Mouse (Mus musculus) liver, postnatal 0 days (tissue): Measurements from ENCODE around the gene Cacfd1. TPM values are rescaled to one million over a fixed set of nuclear protein-coding genes. Genes with fewer than 3 reads are reported as not detected.

ENCODE experiments used
- ATAC-seq: fragments of 200-750 bp; cut with Nextera tagmentation; 2 replicates; pipeline ENCODE4 v1.8.0; 2017; ENCODE audit warnings: mild to moderate bottlenecking, moderate library complexity
- DNase-seq: peaks from one replicate; pipeline ENCODE4 v3.0.0-alpha.2; 2016
- H3K27ac ChIP-seq: fragments of 300-500 bp; sonication (generic); 2 replicates; pipeline ENCODE4 v1.5.1; 2014; ENCODE audit warnings: antibody characterized with exemption, moderate library complexity, mild to moderate bottlenecking, low read depth
- H3K27me3 ChIP-seq: fragments of 300-500 bp; sonication (generic); 2 replicates; pipeline ENCODE4 v1.6.1; 2014; ENCODE audit warnings: low read length, control low read depth, mixed read lengths; ENCODE audit not compliant: insufficient read depth
- H3K36me3 ChIP-seq: fragments of 300-500 bp; sonication (generic); replicated peaks from 2 replicates; pipeline ENCODE4 v1.6.1; 2014; ENCODE audit warnings: mild to moderate bottlenecking, control low read depth, low read length, moderate library complexity, mixed read lengths; ENCODE audit not compliant: insufficient read depth
- H3K4me1 ChIP-seq: fragments of 300-500 bp; sonication (generic); 2 replicates; pipeline ENCODE4 v1.6.1; 2014; ENCODE audit warnings: antibody characterized with exemption, mild to moderate bottlenecking, control low read depth; ENCODE audit not compliant: insufficient read depth
- H3K4me2 ChIP-seq: fragments of 300-500 bp; sonication (generic); 2 replicates; pipeline ENCODE4 v1.6.1; 2014; ENCODE audit warnings: low read depth, mild to moderate bottlenecking, low read length, moderate library complexity, mixed read lengths
- H3K4me3 ChIP-seq: fragments of 300-500 bp; sonication (generic); 2 replicates; pipeline ENCODE4 v1.5.1; 2014; ENCODE audit warnings: low read depth, low read length
- H3K9ac ChIP-seq: fragments of 300-500 bp; sonication (generic); replicated peaks from 2 replicates; pipeline ENCODE4 v1.6.1; 2014; ENCODE audit warnings: mild to moderate bottlenecking, moderate library complexity
- H3K9me3 ChIP-seq: fragments of 300-500 bp; sonication (generic); 2 replicates; pipeline ENCODE4 v1.6.1; 2016; ENCODE audit warnings: mild to moderate bottlenecking, control low read depth, low read length, mixed read lengths
- CTCF ChIP-seq: sonication (generic); IDR thresholded peaks from 2 replicates; pipeline ENCODE4 v1.5.1; 2016; ENCODE audit warnings: antibody characterized with exemption, low read depth
- EP300 ChIP-seq: IDR thresholded peaks from 2 replicates; pipeline ENCODE4 v1.6.1; 2016; ENCODE audit warnings: antibody characterized with exemption, low read depth, mild to moderate bottlenecking
- WGBS: fragments of 180-500 bp; shearing (Covaris S2); extraction: QIAGEN DNeasy Blood & Tissue Kit; methylation state at CpG from one replicate; pipeline ENCODE4 v1.1.7; 2014; ENCODE audit not compliant: insufficient replicate concordance; 5-methylcytosine and 5-hydroxymethylcytosine counted together
- polyA plus RNA-seq: library from polyadenylated mRNA; unstranded; fragments of >200 nt; fragmentation: Nextera tagmentation; extraction: Ambion mirVana; gene quantifications from 2 replicates; pipeline ENCODE4 v1.2.1, GENCODE M21; 2015

Gene Cacfd1
- polyA plus RNA-seq, 1 experiment from 2014 or later: 21.1 TPM

DNA sequence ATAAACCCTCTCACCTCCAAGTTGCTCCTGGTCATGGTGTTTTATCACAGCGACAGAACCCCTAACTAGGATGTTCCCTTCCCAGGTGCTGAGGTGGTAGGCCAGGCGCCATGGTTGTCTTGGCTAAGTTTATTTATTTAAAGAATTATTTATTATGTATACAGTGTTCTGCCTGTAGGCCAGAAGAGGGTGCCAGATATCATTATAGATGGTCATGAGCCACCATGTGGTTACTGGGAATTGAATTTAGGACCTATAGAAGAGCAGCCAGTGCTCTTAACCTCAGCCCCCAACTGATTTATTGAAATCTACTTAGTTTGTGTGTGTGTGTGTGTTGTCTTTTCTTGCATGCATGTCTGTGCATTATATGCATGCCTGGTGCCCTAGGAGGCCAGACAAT, 22.6 kb downstream of the Cacfd1 start:
- Histone ChIP-seq H3K36me3 (no peaks in the 10 kb centered on the region), H3K27ac (no peak overlapping the region), H3K9me3 (no peaks in the 10 kb centered on the region), H3K4me3 (no peak overlapping the region), H3K9ac (no peak overlapping the region), H3K4me2 (no peak overlapping the region), H3K4me1 (peaks cover 10% of the 10 kb centered on the region; the same call in 1 of the 2 replicates), H3K27me3 (no peaks in the 10 kb centered on the region)
- TF ChIP-seq EP300 (no peak), CTCF (peak; percentile 25)
- ATAC-seq (no peak), DNase-seq (no peak)
- 59% methylated on average over 2 of the region's 2 CpGs for WGBS

DNA sequence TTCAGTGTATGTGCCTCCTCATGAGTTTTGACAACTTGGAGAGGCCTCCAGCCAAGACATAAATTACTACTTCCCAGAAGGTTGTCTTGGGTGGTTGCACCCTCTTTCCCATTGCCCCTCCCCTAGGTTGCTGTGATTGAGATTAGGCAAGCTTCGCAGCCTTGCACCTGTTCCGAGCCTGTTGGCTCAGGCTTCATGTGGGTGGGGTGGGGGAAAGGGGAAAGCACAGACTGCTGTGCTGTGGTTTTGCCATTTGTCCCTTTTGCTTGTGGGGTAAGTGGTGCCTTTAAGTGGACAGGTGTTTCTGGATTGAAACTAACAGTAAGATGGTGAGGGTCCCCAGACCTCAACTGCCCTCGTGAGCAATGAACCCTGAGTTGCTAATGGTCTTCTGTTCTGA, 26.3 kb downstream of the Cacfd1 start:
- Histone ChIP-seq H3K36me3 (no peaks in the 10 kb centered on the region), H3K4me3 (no peak overlapping the region), H3K27ac (no peak overlapping the region), H3K4me2 (no peak overlapping the region), H3K9me3 (no peaks in the 10 kb centered on the region), H3K9ac (no peak overlapping the region), H3K4me1 (no peaks in the 10 kb centered on the region), H3K27me3 (no peaks in the 10 kb centered on the region)
- TF ChIP-seq EP300: no peak
- no peak for TF ChIP-seq CTCF
- no peak for ATAC-seq
- DNase-seq: no peak
- WGBS: 47% methylated on average over 3 of the region's 3 CpGs

DNA sequence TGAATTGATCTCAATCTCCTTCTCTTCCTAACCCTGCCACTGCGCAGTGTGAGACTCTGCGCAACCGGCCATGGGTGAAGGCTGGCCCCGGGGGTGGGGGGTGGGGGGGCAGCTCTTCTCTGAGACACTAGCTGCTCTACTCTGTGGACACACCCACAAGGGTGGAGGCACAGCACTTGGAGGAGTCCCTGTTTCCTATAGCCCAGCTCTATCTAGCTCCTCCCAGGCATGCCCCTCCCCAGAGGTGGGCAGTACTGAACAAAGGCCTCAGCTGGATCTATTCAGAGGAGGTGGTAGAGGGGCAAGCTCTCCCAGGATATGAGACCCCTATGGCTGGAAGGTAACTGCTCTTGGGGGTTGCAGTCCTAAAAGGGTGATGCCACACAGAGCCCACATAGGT, 27.3 kb downstream of the Cacfd1 start:
- no peaks in the 10 kb centered on the region for H3K27me3 ChIP-seq
- H3K9me3 ChIP-seq: no peaks in the 10 kb centered on the region
- WGBS: 63% methylated on average over 4 of the region's 4 CpGs
- no peak overlapping the region for H3K9ac ChIP-seq
- TF ChIP-seq EP300: no peak
- TF ChIP-seq CTCF: no peak
- no peak overlapping the region for H3K4me3 ChIP-seq
- no peak overlapping the region for H3K4me2 ChIP-seq
- ATAC-seq: no peak
- H3K36me3 ChIP-seq: no peaks in the 10 kb centered on the region
- H3K27ac ChIP-seq: no peak overlapping the region
- no peak for DNase-seq
- H3K4me1 ChIP-seq: peaks cover 5% of the 10 kb centered on the region

DNA sequence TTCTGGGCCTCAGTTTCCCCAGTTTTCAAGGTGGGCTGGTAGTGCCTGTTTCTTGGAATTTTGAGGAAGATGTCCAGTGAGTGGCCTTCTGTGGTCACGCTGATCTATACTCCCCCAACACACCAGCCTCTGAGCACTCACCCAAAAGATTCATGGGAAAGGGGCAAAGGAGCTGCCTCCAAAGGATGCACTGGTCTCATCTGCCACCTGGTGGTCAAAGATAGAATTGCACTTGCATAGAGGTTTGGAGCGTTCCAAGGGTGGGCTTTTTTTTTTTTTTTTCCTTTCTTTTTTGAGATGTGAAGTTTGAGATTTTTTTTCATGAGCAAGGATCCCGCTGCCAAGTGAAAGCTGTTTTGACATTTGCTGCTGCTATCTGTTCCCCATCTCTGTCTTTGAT, 28.9 kb downstream of the Cacfd1 start:
- DNase-seq (peak; percentile 73), ATAC-seq (no peak)
- Histone ChIP-seq H3K27ac (no peak overlapping the region), H3K36me3 (no peaks in the 10 kb centered on the region), H3K4me3 (no peak overlapping the region), H3K4me1 (peaks cover 11% of the 10 kb centered on the region), H3K9ac (no peak overlapping the region), H3K9me3 (no peaks in the 10 kb centered on the region), H3K27me3 (no peaks in the 10 kb centered on the region), H3K4me2 (no peak overlapping the region)
- WGBS: 0% methylated on average over 3 of the region's 3 CpGs
- TF ChIP-seq EP300 (no peak), CTCF (peak; percentile 95)

DNA sequence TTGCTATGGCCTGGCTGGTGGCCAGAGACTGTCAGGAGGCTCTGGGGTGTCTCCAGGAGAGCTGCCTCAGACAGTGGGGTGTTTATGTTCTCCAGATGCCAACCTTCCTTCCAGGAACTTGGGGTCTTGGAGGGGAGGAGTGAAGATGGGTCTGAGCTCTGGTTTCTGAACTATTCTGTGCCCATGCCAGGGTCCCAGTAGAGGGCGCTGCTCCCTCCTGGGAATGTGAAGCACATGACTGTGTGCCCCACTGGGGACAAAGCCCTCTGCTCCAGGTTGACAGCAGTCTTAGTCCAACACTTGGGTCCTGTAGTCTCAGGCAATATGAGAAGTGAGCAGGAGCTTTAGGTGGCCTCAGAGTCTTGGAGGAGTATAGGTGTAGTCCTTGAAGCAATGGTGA, 29.6 kb downstream of the Cacfd1 start:
- H3K36me3 ChIP-seq: no peaks in the 10 kb centered on the region
- H3K9me3 ChIP-seq: no peaks in the 10 kb centered on the region
- ATAC-seq (no peak), DNase-seq (peak; percentile 54)
- no peak overlapping the region for H3K9ac ChIP-seq
- H3K4me3 ChIP-seq: no peak overlapping the region
- H3K27ac ChIP-seq: no peak overlapping the region
- WGBS: 12% methylated on average over 1 of the region's 1 CpGs
- peaks cover 11% of the 10 kb centered on the region for H3K4me1 ChIP-seq
- H3K4me2 ChIP-seq: no peak overlapping the region
- TF ChIP-seq EP300 (no peak), CTCF (peak; percentile 63)
- H3K27me3 ChIP-seq: no peaks in the 10 kb centered on the region

DNA sequence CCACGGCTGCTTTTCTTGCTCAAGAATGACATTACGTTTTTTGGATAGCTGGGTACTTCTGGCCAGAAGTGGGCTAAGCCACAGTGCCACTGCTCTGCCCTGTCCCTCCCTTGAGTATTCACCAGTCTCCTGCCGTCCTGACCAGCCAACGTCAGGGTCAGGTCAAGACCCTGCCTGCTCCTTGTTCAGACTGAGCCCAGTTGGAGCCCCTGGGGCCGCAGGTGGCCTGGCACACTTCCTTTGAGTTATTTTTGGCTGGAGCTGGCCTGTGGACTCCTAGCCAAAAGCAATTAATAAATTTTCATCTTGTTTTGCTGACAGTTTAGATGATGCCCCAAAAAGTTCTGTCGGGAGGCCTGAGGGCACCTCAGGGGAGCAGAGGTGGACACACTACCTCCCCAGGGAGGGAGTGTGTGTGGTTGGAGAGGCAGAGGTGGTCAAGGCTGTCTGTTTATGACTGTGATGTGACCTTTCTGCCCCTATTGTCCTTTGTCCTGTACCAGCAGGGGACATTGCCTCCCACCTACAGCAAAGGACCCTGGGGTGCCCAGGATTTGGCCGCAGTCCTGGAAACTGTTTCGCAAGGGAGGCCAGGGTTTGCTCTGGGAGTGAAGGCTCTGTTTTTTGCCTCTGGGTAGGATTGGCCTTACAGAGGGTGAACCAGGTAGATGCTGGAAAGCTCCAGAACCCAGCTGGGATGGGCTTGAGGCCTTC, 32.6 kb downstream of the Cacfd1 start:
- peak overlapping the region; percentile 96 for H3K27ac ChIP-seq
- TF ChIP-seq EP300 (peak; percentile 79; the same call in 1 of the 2 replicates), CTCF (no peak)
- no peaks in the 10 kb centered on the region for H3K27me3 ChIP-seq
- H3K9me3 ChIP-seq: no peaks in the 10 kb centered on the region
- H3K4me2 ChIP-seq: no peak overlapping the region
- no peak overlapping the region for H3K4me3 ChIP-seq
- peak; percentile 87 for DNase-seq
- peak overlapping the region; percentile 34; the same call in 1 of the 2 replicates for H3K9ac ChIP-seq
- whole genome bisulfite sequencing: 55% methylated on average over 8 of the region's 8 CpGs
- peak; percentile 91 for ATAC-seq
- peaks cover 11% of the 10 kb centered on the region for H3K4me1 ChIP-seq
- H3K36me3 ChIP-seq: no peaks in the 10 kb centered on the region
